16 mouse cellular contexts compared by ENCODE assay signal in genomic region chr16:29772609-29772988, GRCm38 (mm10).
DNase-seq lines count a peak whose midpoint lies in the region; ATAC-seq and TF ChIP-seq lines count a peak whose summit lies in the region.
"Had no signal": no experiment of that assay in that cellular context is flagged by ENCODE, and none has a peak within 500 bp of the region (broad histone marks: within the 10 kb centered on the region; RNA-seq: fewer than 3 reads in every experiment).

No protein-coding gene starts in this region.

- peak overlapping the region; percentile 21; the same call in 1 of the 2 replicates for H3K27ac ChIP-seq in left cerebral cortex, adult 2 months
- H3K27ac ChIP-seq: hindbrain, embryonic 13.5 days; kidney, embryonic 15.5 days; limb, embryonic 15.5 days; midbrain, embryonic 12.5 days had no signal

- TF ChIP-seq CTCF in left cerebral cortex, adult 2 months (IDR thresholded peaks at IDR 0.05) = no peak

- peak; percentile 27 to 42; a peak in 1 of 4 replicates for ATAC-seq in hematopoietic stem cell, adult 5-6 weeks (replicated peaks in 1 of 2; ENCODE audit: insufficient read depth in 1 of 2, low FRiP score in 2 of 2, low TSS enrichment in 1 of 2, low read depth in 1 of 2, poor library complexity in 2 of 2, severe bottlenecking in 2 of 2)
- ATAC-seq: CD4-positive, CD25-positive, alpha-beta regulatory T cell, adult 4 months; forebrain, embryonic 16.5 days had no signal

- no peak for DNase-seq in left cerebral cortex, adult 2 months (ENCODE audit: extremely low spot score in 1 of 2, low spot score in 2 of 2)
- DNase-seq in left cerebral cortex, postnatal 25 days (ENCODE audit: low spot score in 2 of 2) = no peak
- DNase-seq in spleen, postnatal 36 days (ENCODE audit: low spot score in 2 of 2) = peak; percentile 8 to 27
- DNase-seq in spleen, postnatal 14 days (ENCODE audit: low spot score in 2 of 2) = no peak
- no peak for DNase-seq in kidney, postnatal 36 days
- no peak for DNase-seq in thymus, postnatal 10 days (ENCODE audit: low spot score in 2 of 2)
- DNase-seq: adrenal gland, adult 2 months; thymus, adult 2 months had no signal

- no peak overlapping the region for H3K4me3 ChIP-seq in left cerebral cortex, adult 2 months
- H3K4me3 ChIP-seq: erythroblast, embryonic 14.5 days; hindbrain, embryonic 13.5 days; kidney, embryonic 15.5 days; limb, embryonic 15.5 days; midbrain, embryonic 12.5 days had no signal

- intact Hi-C loops in left cerebral cortex, adult 2 months (cut with DNase I) = loop anchor here (2.0 kb wide), 1 partner anchor 42 kb away; no protein-coding TSS in a partner anchor
- intact Hi-C loops in left cerebral cortex, postnatal 25 days (cut with DNase I) = loop anchor here (2.0 kb wide), 1 partner anchor 44 kb away; no protein-coding TSS in a partner anchor

Comparison
In these comparisons a context has a peak if more than half of its experiments do, and no peak if none do; other contexts are left out.
1. DNase-seq: peak in spleen, postnatal 36 days (2 of 2); none in left cerebral cortex, adult 2 months (0 of 2), left cerebral cortex, postnatal 25 days (0 of 2), spleen, postnatal 14 days (0 of 2), kidney, postnatal 36 days (0 of 2) and thymus, postnatal 10 days (0 of 2).